In genomic region chr5:101878403-101878802, GRCm38 (mm10) we compare ENCODE assay signal across 15 mouse cellular contexts.
A peak's percentile ranks its signal among the peaks of the same experiment; 100 is the strongest.
DNase-seq lines count a peak whose midpoint lies in the region; ATAC-seq and TF ChIP-seq lines count a peak whose summit lies in the region.
"Had no signal": no experiment of that assay in that cellular context is flagged by ENCODE, and none has a peak within 500 bp of the region (broad histone marks: within the 10 kb centered on the region; RNA-seq: fewer than 3 reads in every experiment).

No protein-coding gene starts in this region.

- ATAC-seq in heart, postnatal 0 days (ENCODE audit: insufficient read depth, low read depth), result peak; percentile 63; the same call in 1 of the 2 replicates
- ATAC-seq in forebrain, embryonic 13.5 days, result no peak

- no peak overlapping the region for H3K4me3 ChIP-seq in heart, postnatal 0 days (ENCODE audit: low read depth, low read length)
- H3K4me3 ChIP-seq in forebrain, embryonic 13.5 days, result no peak overlapping the region
- H3K4me3 ChIP-seq: hindbrain, embryonic 13.5 days; megakaryocyte, embryonic 14.5 days; neural tube, embryonic 13.5 days had no signal

- H3K27me3 ChIP-seq in heart, postnatal 0 days (ENCODE audit: control insufficient read depth, insufficient read depth, low read length), result no peaks in the 10 kb centered on the region
- no peaks in the 10 kb centered on the region for H3K27me3 ChIP-seq in forebrain, embryonic 13.5 days
- H3K27me3 ChIP-seq: hindbrain, embryonic 13.5 days; megakaryocyte, embryonic 14.5 days; neural tube, embryonic 13.5 days had no signal

- DNase-seq in heart, postnatal 0 days (ENCODE audit: low spot score), result no peak
- no peak for DNase-seq in heart, adult 11 months
- peak; percentile 21 to 35 for DNase-seq in layer of hippocampus, postnatal 36 days
- no peak for DNase-seq in layer of hippocampus, adult 9-10 months (ENCODE audit: low spot score)
- DNase-seq in left cerebral cortex, adult 9 months (ENCODE audit: low spot score in 2 of 2), result peak; percentile 28 to 47
- DNase-seq in lung, postnatal 10 days, result peak; percentile 20
- DNase-seq in cerebellum, adult 9-10 months, result no peak
- DNase-seq: adrenal gland, postnatal 10 days; cerebellum, postnatal 10 days; kidney, adult 2 months had no signal

- no peak overlapping the region for H3K27ac ChIP-seq in heart, postnatal 0 days (ENCODE audit: low read depth)
- H3K27ac ChIP-seq in forebrain, embryonic 13.5 days, result no peak overlapping the region
- H3K27ac ChIP-seq: hindbrain, embryonic 13.5 days; liver, embryonic 14.5 days; neural tube, embryonic 13.5 days had no signal

- no peak overlapping the region for H3K9ac ChIP-seq in heart, postnatal 0 days (replicated peaks; ENCODE audit: low read depth, low read length)
- H3K9ac ChIP-seq in forebrain, embryonic 13.5 days, result no peak overlapping the region
- H3K9ac ChIP-seq: hindbrain, embryonic 13.5 days; liver, embryonic 14.5 days; neural tube, embryonic 13.5 days had no signal

- peak; percentile 22; the same call in 1 of the 2 replicates for TF ChIP-seq CTCF in heart, postnatal 0 days (IDR thresholded peaks at IDR 0.05; ENCODE audit: low read depth)

- WGBS in heart, postnatal 0 days, result 33% methylated on average over 9 of the region's 9 CpGs
- 83% methylated on average over 9 of the region's 9 CpGs for WGBS in forebrain, embryonic 13.5 days

- no peaks in the 10 kb centered on the region for H3K9me3 ChIP-seq in heart, postnatal 0 days (replicated peaks; ENCODE audit: control insufficient read depth, low read length)
- no peaks in the 10 kb centered on the region for H3K9me3 ChIP-seq in forebrain, embryonic 13.5 days (replicated peaks)
- H3K9me3 ChIP-seq: hindbrain, embryonic 13.5 days; megakaryocyte, embryonic 14.5 days; neural tube, embryonic 13.5 days had no signal

- H3K4me2 ChIP-seq in heart, postnatal 0 days (ENCODE audit: low read depth, low read length), result no peak overlapping the region
- no peak overlapping the region for H3K4me2 ChIP-seq in forebrain, embryonic 13.5 days
- H3K4me2 ChIP-seq: hindbrain, embryonic 13.5 days; neural tube, embryonic 13.5 days had no signal

- no peaks in the 10 kb centered on the region for H3K4me1 ChIP-seq in heart, postnatal 0 days (ENCODE audit: control insufficient read depth, insufficient read depth)
- H3K4me1 ChIP-seq in forebrain, embryonic 13.5 days, result no peaks in the 10 kb centered on the region
- H3K4me1 ChIP-seq: hindbrain, embryonic 13.5 days; megakaryocyte, embryonic 14.5 days; neural tube, embryonic 13.5 days had no signal

- peaks cover 72% of the 10 kb centered on the region for H3K36me3 ChIP-seq in heart, postnatal 0 days (replicated peaks; ENCODE audit: control insufficient read depth, insufficient read depth, low read length)
- peaks cover 92% of the 10 kb centered on the region for H3K36me3 ChIP-seq in forebrain, embryonic 13.5 days (ENCODE audit: poor library complexity, severe bottlenecking)

- no peak for TF ChIP-seq EP300 in heart, postnatal 0 days (IDR thresholded peaks at IDR 0.05; ENCODE audit: low read depth)

Comparison
In these comparisons a context has a peak if more than half of its experiments do, and no peak if none do; other contexts are left out.
1. DNase-seq: peak in layer of hippocampus, postnatal 36 days (2 of 2), left cerebral cortex, adult 9 months (2 of 2) and lung, postnatal 10 days (single experiment); none in heart, postnatal 0 days (single experiment), heart, adult 11 months (single experiment), layer of hippocampus, adult 9-10 months (single experiment) and cerebellum, adult 9-10 months (single experiment).